Mouse (Mus musculus) kidney, postnatal 25 days (tissue): Measurements from ENCODE around the gene Npffr2.
"Not testable (repeated sequence)": the region's sequence is repeated elsewhere in the genome, so short reads cannot be mapped to it uniquely, and the experiment has no call there.

Source experiments
- DNase-seq, 2 experiments: peaks; one replicate each; pipeline ENCODE4 v3.0.0; 2021; ENCODE audit warnings: mixed read lengths in 2 of 2

Gene Npffr2

GRCm38 (mm10) chr5:89526878-89527578, at the start of gene Npffr2:
TSS of gene Npffr2 (plus strand) at chr5:89527429.
- peak; percentile 34 to 52 for DNase-seq

GRCm38 (mm10) chr5:89492560-89492959, 34.7 kb upstream of the Npffr2 start:
- no peak for DNase-seq

GRCm38 (mm10) chr5:89500182-89500581, 27.0 kb upstream of the Npffr2 start:
- DNase-seq: peak; percentile 49 to 64

- DNase-seq: no peak
These were observed 8.6 kb upstream of the Npffr2 start for GRCm38 (mm10) chr5:89518641-89519040.

GRCm38 (mm10) chr5:89526181-89526778, 949 bp upstream of the Npffr2 start:
- DNase-seq: no peak

- DNase-seq: no peak
These were observed 1.7 kb downstream of the Npffr2 start for GRCm38 (mm10) chr5:89528951-89529350.

GRCm38 (mm10) chr5:89529391-89529790, 2.2 kb downstream of the Npffr2 start:
- DNase-seq: no peak

- no peak for DNase-seq
These were observed 8.8 kb downstream of the Npffr2 start for GRCm38 (mm10) chr5:89536018-89536417.

- no peak for DNase-seq
These were observed 15.2 kb downstream of the Npffr2 start for GRCm38 (mm10) chr5:89542472-89542871.

- peak; percentile 60 to 74 for DNase-seq
These were observed 16.2 kb downstream of the Npffr2 start for GRCm38 (mm10) chr5:89543476-89543875.

- DNase-seq: not testable (repeated sequence)
These were observed 31.9 kb downstream of the Npffr2 start for GRCm38 (mm10) chr5:89559118-89559517.

- no peak for DNase-seq
These were observed 34.2 kb downstream of the Npffr2 start for GRCm38 (mm10) chr5:89561381-89561780.

GRCm38 (mm10) chr5:89578678-89579077, 51.4 kb downstream of the Npffr2 start:
- DNase-seq: no peak

GRCm38 (mm10) chr5:89579181-89579580, 52.0 kb downstream of the Npffr2 start:
- no peak for DNase-seq

- DNase-seq: no peak
These were observed 53.9 kb downstream of the Npffr2 start for GRCm38 (mm10) chr5:89581143-89581542.

GRCm38 (mm10) chr5:89581742-89582366, 54.6 kb downstream of the Npffr2 start:
- DNase-seq: no peak

- no peak for DNase-seq
These were observed 57.8 kb downstream of the Npffr2 start for GRCm38 (mm10) chr5:89585021-89585420.

- no peak for DNase-seq
These were observed 65.1 kb downstream of the Npffr2 start for GRCm38 (mm10) chr5:89592301-89592700.

- no peak for DNase-seq
These were observed 84.2 kb downstream of the Npffr2 start for GRCm38 (mm10) chr5:89611322-89612015.

GRCm38 (mm10) chr5:89612262-89612661, 85.0 kb downstream of the Npffr2 start:
- no peak for DNase-seq

GRCm38 (mm10) chr5:89631599-89631998, 104.4 kb downstream of the Npffr2 start:
- no peak for DNase-seq
